Mouse (Mus musculus): ENCODE data around the gene Tacr1. TPM values are rescaled to one million over a fixed set of nuclear protein-coding genes. Genes with fewer than 3 reads are reported as not detected.

The Tacr1 gene
- not detected for total RNA-seq (2023)

DNA sequence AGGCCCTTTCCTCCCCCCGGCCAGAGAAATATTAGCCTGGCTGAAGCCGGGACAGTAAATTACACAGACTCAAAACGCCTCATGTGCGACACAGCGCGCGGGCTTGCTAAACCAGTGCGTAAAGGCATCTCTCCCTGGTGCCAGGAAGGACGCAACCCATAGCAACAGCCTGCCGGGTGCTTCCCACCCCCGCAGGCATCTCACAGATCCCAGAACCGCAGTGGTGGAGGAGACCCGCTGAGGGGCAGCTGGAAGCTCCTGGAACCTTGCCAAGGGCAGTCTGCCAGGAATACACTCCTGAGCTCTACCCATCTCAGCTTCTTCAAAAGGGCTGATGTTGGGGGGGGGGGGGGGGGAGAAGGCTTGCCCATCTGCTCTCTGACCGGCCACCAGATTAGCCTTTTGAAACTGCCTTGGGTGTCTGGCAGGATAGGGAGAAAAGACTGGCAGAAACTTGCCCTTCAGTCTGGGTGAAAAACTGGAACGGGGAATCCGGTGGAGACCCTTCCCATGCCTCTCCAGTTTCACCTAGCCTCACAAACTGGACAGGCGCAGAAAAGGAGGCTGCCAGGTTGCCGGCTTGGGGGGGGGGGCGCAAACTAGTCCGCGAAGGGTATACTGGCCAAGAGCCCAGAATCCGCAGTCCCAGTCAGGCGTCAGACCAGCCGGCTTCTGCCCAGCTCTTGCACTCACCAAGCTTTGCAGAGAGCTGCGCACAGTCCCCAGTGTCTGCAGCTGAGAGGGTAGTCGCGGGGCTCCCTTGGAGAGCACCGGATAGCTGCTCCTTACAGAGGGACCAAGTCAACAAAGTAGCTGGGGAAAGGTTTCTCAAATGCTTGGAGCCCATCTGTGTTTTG is at the start of gene Tacr1:
Gene Tacr1, plus strand, starts transcription at position 740 of the 857 bp plus-strand sequence.

Data from B cell, adult 67 days (primary cell).